Mouse (Mus musculus): ENCODE measurements around the gene Slc22a18.

GRCm38 (mm10) chr7:143500912-143501311 lies 27.4 kb downstream of the Slc22a18 start:
- TF ChIP-seq CTCF (IDR thresholded peaks at IDR 0.05; ENCODE audit: low read depth, low read length) (no peak), POLR2A (IDR thresholded peaks at IDR 0.05; ENCODE audit: extremely low read depth, insufficient read depth, low read length) (no peak)

All from liver, adult 2 months (tissue).